Mouse (Mus musculus) hematopoietic stem cell, adult 5-6 weeks (primary cell): Measurements from ENCODE around the gene Chrne. TPM values are rescaled to one million over a fixed set of nuclear protein-coding genes. Genes with fewer than 3 reads are reported as not detected.

ENCODE experiments used
- ATAC-seq, 2 experiments: fragments of 125-278 bp in 1 of 2; replicated peaks in 1 of 2; 2 replicates each; pipeline ENCODE4 v1.8.0; 2016 to 2017; ENCODE audit warnings: inconsistent platforms in 2 of 2, mild to moderate bottlenecking in 2 of 2, moderate number of reproducible peaks in 2 of 2, low read depth in 1 of 2, moderate TSS enrichment in 1 of 2; ENCODE audit not compliant: low FRiP score in 2 of 2, poor library complexity in 2 of 2, severe bottlenecking in 2 of 2, insufficient read depth in 1 of 2, low TSS enrichment in 1 of 2
- total RNA-seq: library from RNA; stranded (forward); fragments of 172-1452, 232-1000 nt; gene quantifications from 2 replicates; pipeline ENCODE4 v1.2.3, GENCODE M21; 2017

Gene Chrne
- total RNA-seq, result not detected in 2 replicates

GRCm38 (mm10) chr11:70619101-70619500 is at the start of gene Chrne:
Chrne (minus strand) TSS chr11:70619216.
- ATAC-seq, result no peak

- ATAC-seq, result no peak
These were observed 49.3 kb upstream of the Chrne start for GRCm38 (mm10) chr11:70668335-70668770.

- no peak for ATAC-seq
These were observed 48.5 kb upstream of the Chrne start for GRCm38 (mm10) chr11:70667271-70668150.

GRCm38 (mm10) chr11:70666687-70667086 is 47.7 kb upstream of the Chrne start:
- ATAC-seq, result no peak

GRCm38 (mm10) chr11:70664741-70665140 is 45.7 kb upstream of the Chrne start:
- no peak for ATAC-seq

DNA sequence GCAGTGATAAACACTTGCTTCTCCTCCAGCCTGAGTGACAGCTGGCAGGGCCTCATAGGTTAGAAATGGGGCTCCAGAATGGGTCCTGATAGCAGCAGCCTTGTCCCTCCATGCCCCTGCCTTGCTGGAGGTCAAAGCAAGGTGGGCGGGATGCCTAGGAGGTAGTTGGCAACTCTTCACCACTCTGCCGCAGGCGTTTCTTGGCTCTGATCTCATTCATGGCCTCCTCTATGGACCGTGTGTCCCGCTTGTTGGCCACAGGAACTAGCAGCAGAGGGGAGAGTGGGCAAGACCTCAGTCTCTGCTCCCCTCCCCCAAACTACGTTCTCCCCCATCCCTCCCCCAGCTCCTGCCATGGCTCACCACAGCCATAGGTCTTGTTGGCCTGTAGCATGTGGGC is 44.9 kb upstream of the Chrne start:
- no peak for ATAC-seq

DNA sequence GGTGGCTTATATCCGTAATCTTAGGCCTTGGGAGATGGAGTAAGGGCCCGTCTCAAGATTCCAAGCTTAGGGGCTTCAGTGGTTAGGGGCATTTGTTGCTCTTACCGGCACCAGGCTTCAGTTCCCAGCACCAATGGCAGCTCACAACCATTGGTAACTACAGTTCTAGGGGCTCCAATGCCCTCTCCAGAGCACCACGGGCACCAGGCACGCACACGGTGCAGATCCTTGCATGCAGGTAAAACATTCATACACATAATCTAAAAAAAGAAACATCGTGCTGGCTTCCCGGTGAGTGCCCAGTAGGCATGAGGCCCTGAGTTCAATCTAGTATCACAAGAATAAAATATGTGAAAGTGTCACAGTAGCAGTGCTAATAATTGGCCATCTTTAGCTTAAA is 44.1 kb upstream of the Chrne start:
- no peak for ATAC-seq

GRCm38 (mm10) chr11:70660571-70660970 is 41.6 kb upstream of the Chrne start:
- no peak for ATAC-seq

DNA sequence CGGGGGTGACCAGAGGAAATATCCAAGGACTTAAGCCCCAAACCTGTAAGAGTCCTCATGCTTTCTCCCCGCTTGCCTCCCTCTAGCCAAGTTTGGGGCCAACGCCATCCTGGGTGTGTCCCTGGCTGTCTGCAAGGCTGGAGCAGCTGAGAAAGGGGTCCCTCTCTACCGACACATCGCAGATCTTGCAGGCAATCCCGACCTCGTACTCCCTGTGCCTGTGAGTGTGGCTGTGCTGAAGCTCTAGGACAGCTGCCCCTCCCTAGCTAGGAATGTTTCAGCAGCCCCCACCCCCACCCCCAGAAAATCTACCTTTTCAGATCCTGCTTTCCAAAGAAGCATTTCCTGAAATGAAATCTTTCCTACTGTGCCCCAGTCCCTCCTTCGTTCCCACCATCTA is 39.9 kb upstream of the Chrne start:
- no peak for ATAC-seq

DNA sequence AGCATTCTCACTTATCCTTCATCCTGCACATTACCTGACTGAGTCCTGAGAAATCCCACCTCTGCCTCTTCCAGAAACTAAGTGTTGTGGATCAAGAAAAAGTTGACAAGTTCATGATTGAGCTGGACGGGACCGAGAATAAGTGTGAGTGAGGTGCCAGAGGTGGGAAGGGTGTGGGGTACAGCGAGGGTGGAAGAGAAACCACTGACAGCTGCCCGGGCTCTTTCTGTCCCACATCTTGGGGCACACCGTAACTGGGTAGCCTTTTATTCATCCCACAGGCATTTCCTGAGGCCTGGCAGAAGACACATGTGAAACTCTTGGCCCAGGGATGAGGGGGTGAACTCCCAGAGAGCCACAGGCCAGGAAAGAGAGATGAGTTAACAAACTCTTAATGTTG is 39.5 kb upstream of the Chrne start:
- ATAC-seq, result no peak

GRCm38 (mm10) chr11:70657991-70658390 is 39.0 kb upstream of the Chrne start:
- ATAC-seq, result no peak

DNA sequence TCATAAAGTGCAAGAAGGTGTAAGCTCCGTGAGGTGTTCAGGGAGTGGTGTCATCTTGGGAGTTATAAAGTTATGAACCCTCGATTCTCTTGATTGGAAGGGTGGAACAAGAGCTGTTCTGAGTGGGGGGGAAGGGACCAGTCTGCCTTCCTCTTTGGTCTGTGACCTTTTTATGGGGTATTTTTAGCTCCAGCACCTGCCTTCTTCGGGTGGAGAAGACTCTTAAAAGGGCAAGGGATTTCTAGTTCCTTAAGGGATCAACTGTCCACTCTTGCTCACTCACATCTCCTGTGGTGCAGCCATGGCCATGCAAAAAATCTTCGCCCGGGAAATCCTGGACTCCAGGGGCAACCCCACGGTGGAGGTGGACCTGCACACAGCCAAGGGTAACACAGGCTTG is 38.6 kb upstream of the Chrne start:
- ATAC-seq, result no peak

- no peak for ATAC-seq
These were observed 37.9 kb upstream of the Chrne start, which contains the start of gene Eno3 for GRCm38 (mm10) chr11:70656964-70657363. Eno3 (plus strand) TSS chr11:70657202.

- no peak for ATAC-seq
These were observed 37.5 kb upstream of the Chrne start for GRCm38 (mm10) chr11:70656456-70656927.

GRCm38 (mm10) chr11:70655571-70656455 is 36.8 kb upstream of the Chrne start:
- ATAC-seq, result no peak

GRCm38 (mm10) chr11:70654923-70655570 is 36.0 kb upstream of the Chrne start:
- peak; percentile 18 to 23; a peak in 1 of 4 replicates for ATAC-seq

DNA sequence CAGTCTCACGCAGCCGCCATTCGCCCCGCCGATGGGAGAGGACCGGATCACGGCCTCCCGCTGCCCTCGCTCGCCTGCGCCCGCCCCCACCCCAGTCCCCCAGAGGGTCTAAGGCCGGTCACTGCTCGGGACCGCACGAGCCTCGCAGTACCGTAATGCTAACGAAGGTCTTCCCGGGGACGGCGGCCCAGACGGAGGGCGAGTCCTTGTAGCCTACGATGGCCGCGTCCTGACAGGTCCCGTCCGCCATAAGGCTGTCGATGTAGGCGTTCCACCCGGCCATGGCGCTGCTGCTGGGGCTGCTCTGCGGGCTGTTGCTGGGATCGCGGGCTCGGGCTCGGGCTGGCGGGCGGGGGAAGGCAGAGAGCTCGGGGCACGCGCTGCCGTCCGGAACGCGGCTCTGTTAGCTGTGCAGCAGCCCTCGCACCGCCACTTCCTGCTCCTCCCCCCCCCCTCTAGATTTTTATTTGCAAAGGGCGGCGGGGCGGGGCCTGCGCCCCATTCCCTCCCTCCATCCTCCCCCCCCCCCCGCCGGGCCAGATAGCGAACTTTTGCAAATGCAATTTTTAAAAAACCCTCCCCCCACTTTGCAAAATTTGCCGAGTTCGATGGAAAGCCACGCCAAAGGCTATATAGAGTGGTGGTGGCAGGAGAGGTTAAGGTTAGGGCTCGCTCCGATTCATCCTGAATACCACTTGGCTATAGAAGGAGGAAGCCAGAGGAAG is 35.3 kb upstream of the Chrne start, which contains the start of gene Pfn1:
TSS of gene Pfn1 (minus strand) at position 447 of the 725 bp plus-strand sequence.
- peak; percentile 25 to 39 for ATAC-seq
